Mouse (Mus musculus): ENCODE measurements at regions not wholly inside any gene's neighbourhood (a gene's known extent, or its start where the extent isn't known, plus 50 kb on each side); places are given as distances from the start of the nearest gene placed in this dataset.

GRCm38 (mm10) chr2:114918420-114919332 is 263.9 kb upstream of the Dph6 start:
- H3K36me3 ChIP-seq (ENCODE audit: control insufficient read depth, insufficient read depth, low read length): no peaks in the 10 kb centered on the region
- H3K27me3 ChIP-seq (replicated peaks; ENCODE audit: control insufficient read depth, insufficient read depth, low read length): no peaks in the 10 kb centered on the region
- no peaks in the 10 kb centered on the region for H3K9me3 ChIP-seq (ENCODE audit: control insufficient read depth, low read length)
- no peaks in the 10 kb centered on the region for H3K4me1 ChIP-seq (ENCODE audit: control insufficient read depth, insufficient read depth, low read depth, low read length)
- ATAC-seq: peak; percentile 70
- 60% methylated on average over 16 of the region's 16 CpGs for WGBS
- no peak overlapping the region for H3K9ac ChIP-seq (ENCODE audit: low read depth, low read length)
- no peak overlapping the region for H3K4me3 ChIP-seq (ENCODE audit: low read length)
- no peak overlapping the region for H3K27ac ChIP-seq (ENCODE audit: low read depth, low read length)
- no peak overlapping the region for H3K4me2 ChIP-seq (ENCODE audit: low read length)

DNA sequence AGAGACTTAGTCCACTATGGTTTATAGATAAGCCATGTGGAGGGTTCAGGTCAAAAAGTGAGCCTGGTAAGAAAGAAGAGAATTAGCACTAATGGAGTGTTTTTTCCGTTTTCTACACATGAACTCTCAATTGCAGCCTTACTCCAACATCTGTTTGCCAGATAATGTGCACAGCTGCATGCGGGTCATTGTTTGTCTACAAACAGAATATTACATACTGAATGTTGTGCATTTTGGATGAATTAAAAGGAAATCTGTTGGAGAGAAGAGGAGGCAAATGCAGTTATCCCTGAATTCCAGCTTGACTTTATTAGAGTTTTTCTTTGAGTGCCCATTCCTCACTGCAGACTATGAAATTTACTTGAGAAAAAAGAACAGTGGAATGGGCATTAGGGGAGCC is 269.1 kb upstream of the Dph6 start:
- Histone ChIP-seq H3K36me3 (ENCODE audit: control insufficient read depth, insufficient read depth, low read length) (no peaks in the 10 kb centered on the region), H3K4me3 (ENCODE audit: low read length) (no peak overlapping the region), H3K4me2 (ENCODE audit: low read length) (no peak overlapping the region), H3K9me3 (ENCODE audit: control insufficient read depth, low read length) (no peaks in the 10 kb centered on the region), H3K27ac (ENCODE audit: low read depth, low read length) (no peak overlapping the region), H3K27me3 (replicated peaks; ENCODE audit: control insufficient read depth, insufficient read depth, low read length) (no peaks in the 10 kb centered on the region), H3K4me1 (ENCODE audit: control insufficient read depth, insufficient read depth, low read depth, low read length) (no peaks in the 10 kb centered on the region), H3K9ac (ENCODE audit: low read depth, low read length) (no peak overlapping the region)
- no peak for ATAC-seq
- WGBS: 78% methylated on average over 2 of the region's 2 CpGs

DNA sequence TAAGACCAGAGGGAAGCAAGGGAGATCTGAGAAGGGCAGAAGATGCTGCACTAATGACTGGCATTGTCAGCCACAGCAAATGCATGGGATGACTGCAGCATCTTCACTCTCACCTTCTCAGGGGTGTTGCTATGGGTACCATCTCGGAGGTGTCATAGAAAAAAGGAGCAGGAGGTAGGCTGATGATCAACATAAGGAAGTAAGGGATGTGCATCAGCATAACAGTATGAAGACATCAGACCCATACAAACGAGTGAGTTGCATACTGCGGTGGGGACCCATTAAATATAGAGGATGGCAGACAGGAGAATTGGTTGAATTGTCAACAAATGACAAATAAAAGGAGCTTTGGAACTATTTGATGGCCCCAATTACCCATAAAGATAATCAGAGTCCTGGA is 280.7 kb upstream of the Dph6 start:
- Histone ChIP-seq H3K9ac (ENCODE audit: low read depth, low read length) (no peak overlapping the region), H3K4me2 (ENCODE audit: low read length) (no peak overlapping the region), H3K27me3 (replicated peaks; ENCODE audit: control insufficient read depth, insufficient read depth, low read length) (no peaks in the 10 kb centered on the region), H3K4me1 (ENCODE audit: control insufficient read depth, insufficient read depth, low read depth, low read length) (no peaks in the 10 kb centered on the region), H3K27ac (ENCODE audit: low read depth, low read length) (no peak overlapping the region), H3K36me3 (ENCODE audit: control insufficient read depth, insufficient read depth, low read length) (no peaks in the 10 kb centered on the region), H3K9me3 (ENCODE audit: control insufficient read depth, low read length) (no peaks in the 10 kb centered on the region), H3K4me3 (ENCODE audit: low read length) (no peak overlapping the region)
- ATAC-seq: no peak
- WGBS: 79% methylated on average over 3 of the region's 3 CpGs

GRCm38 (mm10) chr2:114938416-114939147 is 283.8 kb upstream of the Dph6 start:
- no peaks in the 10 kb centered on the region for H3K9me3 ChIP-seq (ENCODE audit: control insufficient read depth, low read length)
- 61% methylated on average over 7 of the region's 7 CpGs for WGBS
- H3K9ac ChIP-seq (ENCODE audit: low read depth, low read length): no peak overlapping the region
- no peak for ATAC-seq
- H3K4me1 ChIP-seq (ENCODE audit: control insufficient read depth, insufficient read depth, low read depth, low read length): no peaks in the 10 kb centered on the region
- no peak overlapping the region for H3K4me2 ChIP-seq (ENCODE audit: low read length)
- H3K27me3 ChIP-seq (replicated peaks; ENCODE audit: control insufficient read depth, insufficient read depth, low read length): no peaks in the 10 kb centered on the region
- no peak overlapping the region for H3K4me3 ChIP-seq (ENCODE audit: low read length)
- no peak overlapping the region for H3K27ac ChIP-seq (ENCODE audit: low read depth, low read length)
- no peaks in the 10 kb centered on the region for H3K36me3 ChIP-seq (ENCODE audit: control insufficient read depth, insufficient read depth, low read length)

DNA sequence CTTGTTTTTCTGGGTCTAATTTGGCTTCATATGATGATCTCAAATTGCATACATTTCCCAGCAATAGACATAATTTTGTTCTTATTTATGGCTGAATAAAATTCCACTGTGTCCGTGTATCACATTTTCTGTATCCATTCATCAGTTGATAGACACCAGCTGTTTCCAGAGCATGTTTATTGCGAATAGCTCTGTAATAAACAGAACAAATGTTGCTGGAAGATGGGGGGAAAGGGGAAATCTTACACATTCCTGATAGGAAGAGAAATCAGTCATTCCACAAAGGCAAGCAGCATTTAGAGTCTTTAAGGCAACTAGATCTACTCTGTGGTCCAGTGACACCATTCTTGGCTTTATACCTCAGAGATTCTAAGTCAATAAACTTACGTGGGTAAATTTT is 311.3 kb upstream of the Dph6 start:
- 70% methylated on average over 3 of the region's 3 CpGs for WGBS

DNA sequence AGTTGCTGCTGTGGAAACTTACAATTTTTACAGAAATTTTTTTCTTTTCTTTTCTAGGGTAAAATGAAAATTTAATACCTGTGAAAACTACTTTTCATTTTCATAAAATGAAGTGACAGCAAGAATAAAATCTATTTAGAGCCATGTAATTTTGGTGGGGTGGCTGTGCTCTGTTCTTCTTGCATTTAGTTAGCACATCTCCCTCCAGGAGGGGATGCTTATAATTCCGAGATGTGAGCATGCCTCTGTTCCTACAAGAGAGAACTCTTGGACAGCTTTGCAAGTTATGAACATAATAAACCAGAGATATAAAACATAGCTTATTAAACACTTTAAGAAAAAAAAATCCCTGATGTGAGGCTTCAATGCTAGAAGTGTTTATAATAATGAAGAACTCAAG is 313.9 kb upstream of the Dph6 start:
- Histone ChIP-seq H3K4me1 (ENCODE audit: control insufficient read depth, insufficient read depth, low read depth, low read length) (no peaks in the 10 kb centered on the region), H3K4me3 (ENCODE audit: low read length) (no peak overlapping the region), H3K9ac (ENCODE audit: low read depth, low read length) (no peak overlapping the region), H3K4me2 (ENCODE audit: low read length) (no peak overlapping the region), H3K9me3 (ENCODE audit: control insufficient read depth, low read length) (no peaks in the 10 kb centered on the region), H3K27ac (ENCODE audit: low read depth, low read length) (no peak overlapping the region), H3K27me3 (replicated peaks; ENCODE audit: control insufficient read depth, insufficient read depth, low read length) (no peaks in the 10 kb centered on the region), H3K36me3 (ENCODE audit: control insufficient read depth, insufficient read depth, low read length) (no peaks in the 10 kb centered on the region)
- WGBS: 48% methylated on average over 1 of the region's 1 CpGs
- ATAC-seq: no peak

More for the DNA sequence above, 311.3 kb upstream of the Dph6 start:
- H3K4me3 ChIP-seq (ENCODE audit: low read length): no peak overlapping the region
- H3K4me2 ChIP-seq (ENCODE audit: low read length): no peak overlapping the region
- no peak for ATAC-seq
- no peak overlapping the region for H3K9ac ChIP-seq (ENCODE audit: low read depth, low read length)
- H3K27ac ChIP-seq (ENCODE audit: low read depth, low read length): no peak overlapping the region
- no peaks in the 10 kb centered on the region for H3K9me3 ChIP-seq (ENCODE audit: control insufficient read depth, low read length)
- no peaks in the 10 kb centered on the region for H3K36me3 ChIP-seq (ENCODE audit: control insufficient read depth, insufficient read depth, low read length)
- no peaks in the 10 kb centered on the region for H3K4me1 ChIP-seq (ENCODE audit: control insufficient read depth, insufficient read depth, low read depth, low read length)
- no peaks in the 10 kb centered on the region for H3K27me3 ChIP-seq (replicated peaks; ENCODE audit: control insufficient read depth, insufficient read depth, low read length)

- Histone ChIP-seq H3K9ac (ENCODE audit: low read depth, low read length) (no peak overlapping the region), H3K27me3 (replicated peaks; ENCODE audit: control insufficient read depth, insufficient read depth, low read length) (no peaks in the 10 kb centered on the region), H3K4me2 (ENCODE audit: low read length) (no peak overlapping the region), H3K36me3 (ENCODE audit: control insufficient read depth, insufficient read depth, low read length) (no peaks in the 10 kb centered on the region), H3K4me1 (ENCODE audit: control insufficient read depth, insufficient read depth, low read depth, low read length) (no peaks in the 10 kb centered on the region), H3K9me3 (ENCODE audit: control insufficient read depth, low read length) (no peaks in the 10 kb centered on the region), H3K4me3 (ENCODE audit: low read length) (no peak overlapping the region), H3K27ac (ENCODE audit: low read depth, low read length) (no peak overlapping the region)
- ATAC-seq: no peak
These were observed 338.7 kb upstream of the Dph6 start for GRCm38 (mm10) chr2:114993419-114993818.

DNA sequence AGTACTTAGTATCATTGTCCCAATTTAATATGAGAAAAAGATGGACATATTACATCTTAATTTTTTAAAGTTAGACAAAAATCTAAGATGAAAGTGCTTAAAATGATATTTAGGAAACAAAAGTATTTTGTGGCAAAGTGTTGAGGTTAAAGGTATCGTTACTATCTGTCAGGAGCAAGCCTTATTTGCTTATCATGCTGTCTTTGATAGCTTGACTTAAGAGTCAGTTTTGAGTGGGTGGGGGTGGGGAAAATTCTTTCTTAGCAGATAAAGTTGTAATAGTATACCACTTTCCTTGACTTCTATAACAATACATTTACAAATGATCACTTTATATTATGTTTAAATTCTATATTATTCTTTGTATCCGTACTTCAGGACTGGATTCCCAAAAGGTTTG is 339.1 kb upstream of the Dph6 start:
- no peak overlapping the region for H3K9ac ChIP-seq (ENCODE audit: low read depth, low read length)
- H3K9me3 ChIP-seq (ENCODE audit: control insufficient read depth, low read length): no peaks in the 10 kb centered on the region
- no peak overlapping the region for H3K27ac ChIP-seq (ENCODE audit: low read depth, low read length)
- no peak overlapping the region for H3K4me3 ChIP-seq (ENCODE audit: low read length)
- H3K36me3 ChIP-seq (ENCODE audit: control insufficient read depth, insufficient read depth, low read length): no peaks in the 10 kb centered on the region
- no peaks in the 10 kb centered on the region for H3K4me1 ChIP-seq (ENCODE audit: control insufficient read depth, insufficient read depth, low read depth, low read length)
- H3K27me3 ChIP-seq (replicated peaks; ENCODE audit: control insufficient read depth, insufficient read depth, low read length): no peaks in the 10 kb centered on the region
- 86% methylated on average over 2 of the region's 2 CpGs for WGBS
- ATAC-seq: no peak
- no peak overlapping the region for H3K4me2 ChIP-seq (ENCODE audit: low read length)

DNA sequence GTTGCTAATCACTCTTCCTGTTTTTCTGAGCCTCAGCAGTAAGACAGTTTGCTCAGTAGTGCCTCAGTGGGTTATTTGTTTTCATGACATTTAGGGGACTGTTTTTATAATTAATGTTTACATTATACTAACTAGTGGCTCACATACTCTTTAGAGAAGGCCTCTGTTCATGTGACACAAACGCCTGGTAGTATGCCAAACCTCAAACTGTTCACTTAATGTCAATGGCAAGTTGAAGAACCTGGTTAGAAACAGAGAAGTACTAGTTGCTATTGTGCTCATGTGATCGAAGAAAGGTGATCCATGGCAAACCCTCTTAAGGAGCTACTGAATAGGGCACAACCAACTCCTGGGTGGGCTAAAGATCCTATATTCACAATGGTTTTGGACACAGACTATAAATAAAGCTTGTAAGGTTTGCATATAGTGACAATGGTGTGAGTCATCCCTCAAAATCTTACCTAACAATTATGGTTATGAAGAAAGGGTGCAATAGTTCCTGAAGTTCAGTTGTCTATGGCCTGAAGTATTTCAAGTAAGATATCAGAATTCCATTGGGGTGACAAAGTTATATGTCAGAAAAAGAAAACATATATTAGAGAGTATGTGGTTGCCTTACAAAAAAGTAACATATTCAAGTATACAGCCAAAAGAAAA is 340.1 kb upstream of the Dph6 start:
- no peak for ATAC-seq
- WGBS: 78% methylated on average over 2 of the region's 2 CpGs
- Histone ChIP-seq H3K27ac (ENCODE audit: low read depth, low read length) (no peak overlapping the region), H3K9me3 (ENCODE audit: control insufficient read depth, low read length) (no peaks in the 10 kb centered on the region), H3K36me3 (ENCODE audit: control insufficient read depth, insufficient read depth, low read length) (no peaks in the 10 kb centered on the region), H3K4me2 (ENCODE audit: low read length) (no peak overlapping the region), H3K27me3 (replicated peaks; ENCODE audit: control insufficient read depth, insufficient read depth, low read length) (no peaks in the 10 kb centered on the region), H3K4me3 (ENCODE audit: low read length) (no peak overlapping the region), H3K4me1 (ENCODE audit: control insufficient read depth, insufficient read depth, low read depth, low read length) (no peaks in the 10 kb centered on the region), H3K9ac (ENCODE audit: low read depth, low read length) (no peak overlapping the region)
